Mouse (Mus musculus) layer of hippocampus, adult 11-12 months (tissue): ENCODE results near the gene Tifa.

Experiments used
- DNase-seq: peaks from one replicate; pipeline ENCODE4 v3.0.0; 2022; ENCODE audit warnings: low spot score

Gene Tifa

GRCm38 (mm10) chr3:127868046-127868758 lies 78.6 kb downstream of the Tifa start:
- DNase-seq: no peak

- DNase-seq: no peak
These were observed 79.3 kb downstream of the Tifa start for GRCm38 (mm10) chr3:127868880-127869279.

- DNase-seq: no peak
These were observed 82.0 kb downstream of the Tifa start for GRCm38 (mm10) chr3:127871575-127871974.

GRCm38 (mm10) chr3:127874254-127874883 lies 84.8 kb downstream of the Tifa start:
- no peak for DNase-seq

- no peak for DNase-seq
These were observed 85.5 kb downstream of the Tifa start for GRCm38 (mm10) chr3:127875059-127875458.

GRCm38 (mm10) chr3:127875509-127875908 lies 85.9 kb downstream of the Tifa start:
- no peak for DNase-seq

GRCm38 (mm10) chr3:127879968-127880367 lies 90.4 kb downstream of the Tifa start:
- no peak for DNase-seq

- no peak for DNase-seq
These were observed 92.1 kb downstream of the Tifa start for GRCm38 (mm10) chr3:127881684-127882083.
